Mouse (Mus musculus) embryonic facial prominence, embryonic 10.5 days (tissue): Measurements from ENCODE around the gene Srebf2. TPM values are rescaled to one million over a fixed set of nuclear protein-coding genes. Genes with fewer than 3 reads are reported as not detected.
"Not testable (repeated sequence)": the region's sequence is repeated elsewhere in the genome, so short reads cannot be mapped to it uniquely, and the experiment has no call there.

Experiments
- DNase-seq: peaks from one replicate; pipeline ENCODE4 v3.0.0-alpha.2; 2017; ENCODE audit warnings: low spot score
- H3K27ac ChIP-seq: fragments of 300-500 bp; sonication (generic); replicated peaks from 2 replicates; pipeline ENCODE4 v1.5.1; 2016; ENCODE audit warnings: mild to moderate bottlenecking
- H3K27me3 ChIP-seq: fragments of 300-500 bp; sonication (generic); replicated peaks from 2 replicates; pipeline ENCODE4 v1.6.1; 2016; ENCODE audit warnings: low read depth, mild to moderate bottlenecking; ENCODE audit not compliant: poor library complexity, severe bottlenecking
- H3K36me3 ChIP-seq: fragments of 300-500 bp; sonication (generic); replicated peaks from 2 replicates; pipeline ENCODE4 v1.6.1; 2016; ENCODE audit warnings: mild to moderate bottlenecking, moderate library complexity
- H3K4me1 ChIP-seq: fragments of 300-500 bp; sonication (generic); 2 replicates; pipeline ENCODE4 v1.6.1; 2016
- H3K4me3 ChIP-seq: fragments of 300-500 bp; sonication (generic); 2 replicates; pipeline ENCODE4 v1.5.1; 2016; ENCODE audit warnings: mild to moderate bottlenecking, moderate library complexity
- H3K9me3 ChIP-seq: fragments of 300-500 bp; sonication (generic); 2 replicates; pipeline ENCODE4 v1.6.1; 2016; ENCODE audit warnings: mild to moderate bottlenecking
- WGBS: fragments of 180-500 bp; shearing (Covaris S2); methylation state at CpG from one replicate; pipeline ENCODE4 v1.1.7; 2016; 5-methylcytosine and 5-hydroxymethylcytosine counted together
- polyA plus RNA-seq: library from polyadenylated mRNA; unstranded; fragments of >200 nt; fragmentation: Nextera tagmentation; extraction: Ambion mirVana; gene quantifications from 2 replicates; pipeline ENCODE4 v1.2.1, GENCODE M21; 2016

Srebf2 gene
- 172 and 192 TPM in 2 replicates for polyA plus RNA-seq

- peaks cover 42% of the 10 kb centered on the region for H3K4me1 ChIP-seq
- peak within 1 kb of the TSS; percentile 97 for H3K27ac ChIP-seq
- H3K36me3 ChIP-seq, result peaks cover 22% of the 10 kb centered on the region
- H3K9me3 ChIP-seq, result no peaks in the 10 kb centered on the region
- DNase-seq, result peak; percentile 100
- peak within 1 kb of the TSS; percentile 89 for H3K4me3 ChIP-seq
- H3K27me3 ChIP-seq, result no peaks in the 10 kb centered on the region
- under 1% methylated on average over 79 of the region's 79 CpGs for WGBS
These were observed at the start of gene Srebf2 for GRCm38 (mm10) chr15:82146770-82147610. TSS of gene Srebf2 (plus strand) at chr15:82147181.

- Histone ChIP-seq H3K27ac (no peak overlapping the region), H3K36me3 (no peaks in the 10 kb centered on the region), H3K4me3 (no peak overlapping the region), H3K4me1 (peaks cover 3% of the 10 kb centered on the region; the same call in 1 of the 2 replicates), H3K27me3 (no peaks in the 10 kb centered on the region; the same call in 1 of the 2 replicates), H3K9me3 (no peaks in the 10 kb centered on the region)
- 20% methylated on average over 8 of the region's 8 CpGs for WGBS
- peak; percentile 60 for DNase-seq
These were observed 39.9 kb upstream of the Srebf2 start for GRCm38 (mm10) chr15:82106953-82107555.

- Histone ChIP-seq H3K4me1 (no peaks in the 10 kb centered on the region), H3K9me3 (no peaks in the 10 kb centered on the region), H3K36me3 (no peaks in the 10 kb centered on the region), H3K4me3 (no peak overlapping the region), H3K27me3 (peaks cover 5% of the 10 kb centered on the region; the same call in 1 of the 2 replicates), H3K27ac (no peak overlapping the region)
- WGBS, result 90% methylated on average over 8 of the region's 8 CpGs
- no peak for DNase-seq
These were observed 26.4 kb upstream of the Srebf2 start for GRCm38 (mm10) chr15:82120544-82120943.

- H3K4me1 ChIP-seq, result peaks cover 23% of the 10 kb centered on the region
- WGBS, result 81% methylated on average over 4 of the region's 4 CpGs
- peaks cover 13% of the 10 kb centered on the region; the same call in 1 of the 2 replicates for H3K27me3 ChIP-seq
- H3K36me3 ChIP-seq, result peaks cover 19% of the 10 kb centered on the region
- not testable (repeated sequence) for H3K4me3 ChIP-seq, H3K9me3 ChIP-seq, DNase-seq, H3K27ac ChIP-seq
These were observed 20.3 kb upstream of the Srebf2 start for GRCm38 (mm10) chr15:82126690-82127089.

GRCm38 (mm10) chr15:82127426-82128374 lies 19.3 kb upstream of the Srebf2 start, which contains the start of gene Ccdc134:
TSS of gene Ccdc134 (plus strand) at chr15:82127922.
- Histone ChIP-seq H3K4me1 (peaks cover 23% of the 10 kb centered on the region), H3K36me3 (peaks cover 28% of the 10 kb centered on the region), H3K4me3 (peak within 1 kb of the TSS; percentile 82), H3K27ac (peak within 1 kb of the TSS; percentile 88), H3K9me3 (no peaks in the 10 kb centered on the region), H3K27me3 (peaks cover 13% of the 10 kb centered on the region; the same call in 1 of the 2 replicates)
- peak; percentile 98 for DNase-seq
- 2% methylated on average over 74 of the region's 74 CpGs for WGBS

- Histone ChIP-seq H3K4me1 (peaks cover 23% of the 10 kb centered on the region), H3K27me3 (peaks cover 13% of the 10 kb centered on the region; the same call in 1 of the 2 replicates), H3K27ac (peak overlapping the region; percentile 88), H3K36me3 (peaks cover 30% of the 10 kb centered on the region), H3K4me3 (peak overlapping the region; percentile 82), H3K9me3 (no peaks in the 10 kb centered on the region)
- WGBS, result 2% methylated on average over 5 of the region's 5 CpGs
- DNase-seq, result no peak
These were observed 18.6 kb upstream of the Srebf2 start for GRCm38 (mm10) chr15:82128398-82128797.

GRCm38 (mm10) chr15:82130599-82130998 lies 16.4 kb upstream of the Srebf2 start:
- Histone ChIP-seq H3K4me3 (no peak overlapping the region), H3K36me3 (peaks cover 30% of the 10 kb centered on the region), H3K27ac (no peak overlapping the region), H3K9me3 (no peaks in the 10 kb centered on the region), H3K4me1 (peaks cover 23% of the 10 kb centered on the region), H3K27me3 (peaks cover 8% of the 10 kb centered on the region; the same call in 1 of the 2 replicates)
- WGBS, result 63% methylated on average over 7 of the region's 7 CpGs
- DNase-seq, result no peak

- Histone ChIP-seq H3K4me1 (no peaks in the 10 kb centered on the region), H3K36me3 (peaks cover 35% of the 10 kb centered on the region), H3K9me3 (no peaks in the 10 kb centered on the region), H3K4me3 (no peak overlapping the region), H3K27ac (no peak overlapping the region), H3K27me3 (no peaks in the 10 kb centered on the region)
- 90% methylated on average over 4 of the region's 4 CpGs for WGBS
- DNase-seq, result no peak
These were observed 11.6 kb upstream of the Srebf2 start for GRCm38 (mm10) chr15:82135372-82135771.

- H3K27ac ChIP-seq, result no peak overlapping the region
- peaks cover 29% of the 10 kb centered on the region for H3K36me3 ChIP-seq
- 56% methylated on average over 4 of the region's 4 CpGs for WGBS
- H3K4me1 ChIP-seq, result no peaks in the 10 kb centered on the region
- no peaks in the 10 kb centered on the region for H3K9me3 ChIP-seq
- H3K27me3 ChIP-seq, result no peaks in the 10 kb centered on the region
- H3K4me3 ChIP-seq, result no peak overlapping the region
- DNase-seq, result peak; percentile 62
These were observed 8.4 kb upstream of the Srebf2 start for GRCm38 (mm10) chr15:82138565-82138964.

- Histone ChIP-seq H3K27ac (no peak overlapping the region), H3K4me3 (no peak overlapping the region), H3K27me3 (no peaks in the 10 kb centered on the region), H3K4me1 (peaks cover 4% of the 10 kb centered on the region; the same call in 1 of the 2 replicates), H3K9me3 (no peaks in the 10 kb centered on the region), H3K36me3 (peaks cover 29% of the 10 kb centered on the region)
- WGBS, result 89% methylated on average over 8 of the region's 8 CpGs
- DNase-seq, result no peak
These were observed 7.8 kb upstream of the Srebf2 start for GRCm38 (mm10) chr15:82139196-82139595.

GRCm38 (mm10) chr15:82140355-82140754 lies 6.6 kb upstream of the Srebf2 start:
- peaks cover 15% of the 10 kb centered on the region for H3K4me1 ChIP-seq
- H3K9me3 ChIP-seq, result no peaks in the 10 kb centered on the region
- H3K36me3 ChIP-seq, result peaks cover 29% of the 10 kb centered on the region
- H3K4me3 ChIP-seq, result no peak overlapping the region
- H3K27me3 ChIP-seq, result no peaks in the 10 kb centered on the region
- H3K27ac ChIP-seq, result no peak overlapping the region
- WGBS, result 86% methylated on average over 3 of the region's 3 CpGs
- no peak for DNase-seq

- 93% methylated on average over 5 of the region's 5 CpGs for WGBS
These were observed 2.8 kb upstream of the Srebf2 start for GRCm38 (mm10) chr15:82144157-82144556.

More at GRCm38 (mm10) chr15:82144157-82144556, 2.8 kb upstream of the Srebf2 start:
- peaks cover 37% of the 10 kb centered on the region for H3K4me1 ChIP-seq
- no peaks in the 10 kb centered on the region for H3K27me3 ChIP-seq
- no peak overlapping the region for H3K4me3 ChIP-seq
- no peaks in the 10 kb centered on the region for H3K9me3 ChIP-seq
- H3K36me3 ChIP-seq, result peaks cover 25% of the 10 kb centered on the region
- DNase-seq, result no peak
- H3K27ac ChIP-seq, result peak overlapping the region; percentile 97
